Mouse (Mus musculus) neural tube, embryonic 13.5 days (tissue): Measurements from ENCODE around the gene Ptprt. TPM values are rescaled to one million over a fixed set of nuclear protein-coding genes. Genes with fewer than 3 reads are reported as not detected.
"Not testable (repeated sequence)": the region's sequence is repeated elsewhere in the genome, so short reads cannot be mapped to it uniquely, and the experiment has no call there.

Experiments used
- ATAC-seq: fragments of 200-750 bp; cut with Nextera tagmentation; 2 replicates; pipeline ENCODE4 v1.8.0; 2017; ENCODE audit warnings: low read depth, mild to moderate bottlenecking, moderate TSS enrichment, moderate library complexity
- H3K27ac ChIP-seq: fragments of 300-500 bp; sonication (generic); replicated peaks from 2 replicates; pipeline ENCODE4 v1.5.1; 2015; ENCODE audit warnings: moderate library complexity, mild to moderate bottlenecking, inconsistent platforms
- H3K27me3 ChIP-seq: fragments of 300-500 bp; sonication (generic); 2 replicates; pipeline ENCODE4 v1.6.1; 2015; ENCODE audit warnings: mild to moderate bottlenecking, inconsistent platforms
- H3K36me3 ChIP-seq: fragments of 300-500 bp; sonication (generic); 2 replicates; pipeline ENCODE4 v1.6.1; 2015; ENCODE audit warnings: mild to moderate bottlenecking, inconsistent platforms
- H3K4me1 ChIP-seq: fragments of 300-500 bp; sonication (generic); replicated peaks from 2 replicates; pipeline ENCODE4 v1.6.1; 2015; ENCODE audit warnings: inconsistent platforms
- H3K4me2 ChIP-seq: fragments of 300-500 bp; sonication (generic); 2 replicates; pipeline ENCODE4 v1.6.1; 2015; ENCODE audit warnings: inconsistent platforms, mild to moderate bottlenecking, moderate library complexity
- H3K4me3 ChIP-seq: fragments of 300-500 bp; sonication (generic); 2 replicates; pipeline ENCODE4 v1.5.1; 2015; ENCODE audit warnings: mild to moderate bottlenecking, inconsistent platforms
- H3K9ac ChIP-seq: fragments of 300-500 bp; sonication (generic); 2 replicates; pipeline ENCODE4 v1.6.1; 2015; ENCODE audit warnings: moderate library complexity, mild to moderate bottlenecking, inconsistent platforms
- H3K9me3 ChIP-seq: fragments of 300-500 bp; sonication (generic); 2 replicates; pipeline ENCODE4 v1.6.1; 2016; ENCODE audit warnings: inconsistent platforms
- WGBS: fragments of 180-500 bp; shearing (Covaris S2); methylation state at CpG from one replicate; pipeline ENCODE4 v1.1.7; 2015; 5-methylcytosine and 5-hydroxymethylcytosine counted together
- polyA plus RNA-seq: library from polyadenylated mRNA; unstranded; fragments of >200 nt; fragmentation: Nextera tagmentation; extraction: Ambion mirVana; gene quantifications from 2 replicates; pipeline ENCODE4 v1.2.1, GENCODE M21; 2015

Ptprt gene
- polyA plus RNA-seq, 1 experiment from 2014 or later, result 6.6 TPM

DNA sequence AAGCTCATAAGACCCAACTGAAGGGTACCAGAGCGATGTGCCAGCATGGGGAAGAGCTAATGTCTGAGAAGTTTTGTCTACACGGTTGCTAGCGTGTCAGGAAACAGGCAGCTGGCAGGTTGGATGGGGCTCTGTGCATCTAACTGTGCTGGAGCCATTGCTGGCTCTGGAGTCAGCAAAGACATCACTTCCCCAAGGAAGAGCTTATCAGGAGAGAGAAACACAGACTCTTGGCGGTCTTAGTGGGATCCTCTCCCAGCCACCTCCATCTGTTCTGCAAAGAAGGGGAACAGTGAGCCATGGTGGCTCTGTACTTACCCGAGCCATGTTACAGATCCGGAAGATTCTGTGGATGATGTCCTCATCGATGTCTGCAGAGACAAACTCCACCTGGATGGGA is 1126.8 kb downstream of the Ptprt start:
- Histone ChIP-seq H3K4me1 (no peaks in the 10 kb centered on the region), H3K36me3 (no peaks in the 10 kb centered on the region), H3K27ac (no peak overlapping the region), H3K4me3 (no peak overlapping the region), H3K9ac (no peak overlapping the region), H3K4me2 (no peak overlapping the region), H3K27me3 (no peaks in the 10 kb centered on the region), H3K9me3 (no peaks in the 10 kb centered on the region)
- 92% methylated on average over 7 of the region's 7 CpGs for WGBS
- ATAC-seq, result no peak

DNA sequence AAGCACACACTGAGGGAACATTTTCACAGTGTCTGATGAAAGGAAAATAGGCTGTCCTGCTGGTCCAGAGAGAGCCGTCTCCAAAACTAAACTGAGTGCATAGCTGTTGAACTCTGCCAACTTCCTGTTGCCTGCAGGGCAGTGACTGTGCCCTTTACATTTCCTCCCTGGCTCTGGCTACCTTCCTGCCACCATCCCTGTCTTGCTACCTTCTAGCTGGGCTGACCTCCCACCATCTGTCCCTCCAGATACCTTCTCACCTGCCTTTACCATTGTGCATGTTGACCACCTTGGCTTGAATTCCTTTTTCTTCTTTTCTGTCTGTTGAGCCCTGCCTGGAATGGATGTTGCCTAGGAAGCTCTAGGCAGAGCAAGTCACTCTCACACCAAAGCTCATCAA is 1133.8 kb downstream of the Ptprt start:
- Histone ChIP-seq H3K9ac (no peak overlapping the region), H3K36me3 (no peaks in the 10 kb centered on the region), H3K4me2 (no peak overlapping the region), H3K27ac (no peak overlapping the region), H3K27me3 (no peaks in the 10 kb centered on the region), H3K9me3 (no peaks in the 10 kb centered on the region), H3K4me1 (no peaks in the 10 kb centered on the region), H3K4me3 (no peak overlapping the region)
- ATAC-seq, result no peak
- WGBS, result 80% methylated on average over 1 of the region's 1 CpGs

DNA sequence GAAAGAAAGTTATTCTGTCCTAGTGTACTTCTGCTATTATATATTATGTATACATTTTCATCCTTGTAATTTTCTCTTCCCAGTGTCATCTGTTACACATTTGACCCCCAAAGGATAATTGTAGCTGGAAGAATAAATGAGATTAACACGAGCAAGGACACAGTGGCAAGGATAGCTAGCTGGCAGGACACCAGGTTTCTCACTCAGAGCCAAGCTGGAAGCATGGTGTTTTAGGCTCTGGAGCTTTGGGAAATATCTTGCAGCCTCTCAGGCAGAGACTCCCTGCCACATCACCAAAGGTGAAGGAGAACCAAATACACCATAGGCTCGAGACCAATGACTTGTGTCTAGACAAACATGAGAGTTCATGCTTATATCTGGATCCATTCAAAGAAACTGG is 1141.3 kb downstream of the Ptprt start:
- no peak for ATAC-seq
- H3K9me3 ChIP-seq, result no peaks in the 10 kb centered on the region
- H3K4me3 ChIP-seq, result no peak overlapping the region
- H3K4me2 ChIP-seq, result no peak overlapping the region
- no peaks in the 10 kb centered on the region for H3K27me3 ChIP-seq
- 68% methylated on average over 2 of the region's 2 CpGs for WGBS
- H3K4me1 ChIP-seq, result no peaks in the 10 kb centered on the region
- no peak overlapping the region for H3K9ac ChIP-seq
- no peaks in the 10 kb centered on the region for H3K36me3 ChIP-seq
- H3K27ac ChIP-seq, result no peak overlapping the region

DNA sequence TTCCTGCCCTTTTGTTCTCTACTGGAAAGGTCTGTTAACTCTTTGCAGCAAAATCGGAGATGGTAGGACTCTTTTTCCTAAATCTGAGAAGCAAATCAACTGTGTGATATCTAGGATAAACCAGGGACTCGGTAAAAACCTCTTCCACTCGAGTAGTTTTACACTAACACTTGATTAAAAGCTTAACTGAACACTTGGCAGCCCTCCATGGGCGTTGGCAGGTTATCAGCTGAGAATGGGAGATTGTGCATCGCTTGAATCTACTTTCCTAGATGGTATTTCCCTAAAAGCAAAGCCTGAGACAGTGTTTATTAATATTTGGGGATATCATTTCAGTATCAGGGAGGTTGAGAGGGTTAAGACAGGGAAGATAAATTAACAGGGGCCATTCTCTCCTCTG is 1144.0 kb downstream of the Ptprt start:
- Histone ChIP-seq H3K4me3 (no peak overlapping the region), H3K4me2 (no peak overlapping the region), H3K9me3 (no peaks in the 10 kb centered on the region), H3K27ac (no peak overlapping the region), H3K9ac (no peak overlapping the region), H3K36me3 (no peaks in the 10 kb centered on the region), H3K27me3 (no peaks in the 10 kb centered on the region), H3K4me1 (0 out of 2 replicates have a peak, but pooled peaks cover 6% of the 10 kb centered on the region)
- ATAC-seq, result no peak
- WGBS, result 59% methylated on average over 5 of the region's 5 CpGs

DNA sequence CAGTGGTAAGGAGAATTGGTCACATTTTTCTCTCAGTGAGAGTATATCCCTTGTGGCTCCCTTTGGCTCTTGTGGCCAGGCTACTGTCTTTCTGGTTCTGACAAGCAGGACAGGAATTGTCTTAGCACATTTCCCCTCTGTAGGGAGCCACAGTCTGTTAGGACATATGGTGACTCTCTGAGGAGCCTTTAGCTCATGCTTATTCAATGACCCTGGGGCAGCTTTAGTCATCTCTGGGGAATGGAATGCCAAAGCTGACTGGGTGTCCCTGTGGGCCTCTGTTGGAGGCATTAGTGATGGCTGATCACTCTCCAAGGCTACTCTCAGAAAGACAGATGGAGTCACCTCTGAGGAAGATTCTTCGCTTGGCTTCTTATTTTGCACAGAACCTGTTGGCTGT is 1147.7 kb downstream of the Ptprt start:
- WGBS, result 67% methylated on average over 1 of the region's 1 CpGs
- no peak for ATAC-seq
- H3K27ac ChIP-seq, result no peak overlapping the region

DNA sequence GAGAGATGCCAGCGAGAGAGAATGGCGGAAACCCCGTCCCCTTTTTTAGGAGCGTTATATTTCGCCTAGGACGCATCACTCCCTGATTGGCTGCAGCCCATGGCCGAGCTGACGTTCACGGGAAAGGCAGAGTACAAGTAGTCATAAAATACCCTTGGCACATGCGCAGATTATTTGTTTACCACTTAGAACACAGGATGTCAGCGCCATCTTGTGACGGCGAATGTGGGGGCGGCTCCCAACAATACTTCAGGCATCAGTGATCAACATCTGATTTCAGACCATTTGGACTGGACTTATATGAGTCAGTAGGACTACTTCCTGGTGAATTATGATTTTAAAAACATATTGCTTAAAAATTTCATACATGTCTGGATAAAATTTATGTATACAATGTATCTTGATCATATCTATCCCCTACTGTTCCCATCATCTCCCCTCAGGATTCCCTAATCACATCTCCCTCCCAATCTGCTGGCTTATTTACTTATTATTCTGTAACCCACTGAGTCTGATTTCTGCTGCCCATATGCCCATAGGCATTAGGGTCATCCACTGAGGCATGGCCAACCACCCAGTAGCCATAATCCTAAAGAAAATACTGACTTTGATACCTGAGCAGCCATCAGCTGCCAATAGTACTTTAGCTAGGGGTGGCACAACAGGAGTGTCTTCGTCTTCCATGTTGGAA is 1148.9 kb downstream of the Ptprt start:
- H3K4me2 ChIP-seq, H3K9ac ChIP-seq, H3K36me3 ChIP-seq, H3K4me3 ChIP-seq, H3K9me3 ChIP-seq, H3K27me3 ChIP-seq: not testable (repeated sequence)
- Histone ChIP-seq H3K4me1 (peaks cover 20% of the 10 kb centered on the region), H3K27ac (0 out of 2 replicates have a peak overlapping the region, but pooled peaks have one; percentile 9)
- peak; percentile 84 for ATAC-seq
- WGBS, result 30% methylated on average over 6 of the region's 15 CpGs

More for the DNA sequence above, 1147.7 kb downstream of the Ptprt start:
- H3K9me3 ChIP-seq, result no peaks in the 10 kb centered on the region
- H3K4me1 ChIP-seq, result peaks cover 20% of the 10 kb centered on the region
- no peaks in the 10 kb centered on the region for H3K36me3 ChIP-seq
- H3K9ac ChIP-seq, result no peak overlapping the region
- H3K27me3 ChIP-seq, result no peaks in the 10 kb centered on the region
- H3K4me2 ChIP-seq, result no peak overlapping the region
- no peak overlapping the region for H3K4me3 ChIP-seq

DNA sequence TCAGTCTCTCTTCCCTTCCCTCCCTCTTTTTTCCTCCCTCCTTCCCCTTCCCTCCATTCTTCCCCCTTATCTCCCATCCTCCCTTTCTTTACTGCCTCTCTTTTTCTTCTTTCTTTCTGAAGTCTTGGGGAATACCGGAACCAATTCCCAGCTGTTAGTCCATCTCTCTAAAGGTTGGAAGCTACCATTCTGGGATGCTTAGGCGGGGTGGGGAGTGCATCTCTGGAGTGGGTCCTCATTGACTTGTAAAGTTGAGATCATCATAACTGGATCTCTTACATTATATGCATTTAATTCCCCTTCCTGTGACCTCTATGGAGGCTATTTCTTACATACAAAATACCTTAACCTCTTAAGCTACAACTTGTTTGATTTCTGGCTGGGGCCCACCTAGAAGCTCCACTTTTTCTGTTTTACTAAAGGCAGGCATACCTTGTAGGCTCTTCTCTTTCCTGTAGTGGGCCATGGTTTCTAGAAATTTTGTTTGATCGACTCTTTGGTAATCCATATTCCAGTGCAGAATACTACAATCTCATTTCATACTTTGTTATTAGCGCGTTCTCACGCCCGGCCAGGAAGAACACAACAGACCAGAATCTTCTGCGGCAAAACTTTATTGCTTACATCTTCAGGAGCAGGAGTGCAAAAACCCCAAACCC is 1149.7 kb downstream of the Ptprt start:
- peaks cover 20% of the 10 kb centered on the region for H3K4me1 ChIP-seq
- no peak overlapping the region; the same call in 1 of the 2 replicates for H3K27ac ChIP-seq
- H3K9me3 ChIP-seq, result no peaks in the 10 kb centered on the region
- 13% methylated on average over 8 of the region's 8 CpGs for WGBS
- ATAC-seq, result no peak; the same call in 1 of the 2 replicates
- H3K4me2 ChIP-seq, result peak overlapping the region; percentile 71
- peak overlapping the region; percentile 49 for H3K4me3 ChIP-seq
- no peaks in the 10 kb centered on the region for H3K36me3 ChIP-seq
- H3K9ac ChIP-seq, result peak overlapping the region; percentile 70
- H3K27me3 ChIP-seq, result no peaks in the 10 kb centered on the region

DNA sequence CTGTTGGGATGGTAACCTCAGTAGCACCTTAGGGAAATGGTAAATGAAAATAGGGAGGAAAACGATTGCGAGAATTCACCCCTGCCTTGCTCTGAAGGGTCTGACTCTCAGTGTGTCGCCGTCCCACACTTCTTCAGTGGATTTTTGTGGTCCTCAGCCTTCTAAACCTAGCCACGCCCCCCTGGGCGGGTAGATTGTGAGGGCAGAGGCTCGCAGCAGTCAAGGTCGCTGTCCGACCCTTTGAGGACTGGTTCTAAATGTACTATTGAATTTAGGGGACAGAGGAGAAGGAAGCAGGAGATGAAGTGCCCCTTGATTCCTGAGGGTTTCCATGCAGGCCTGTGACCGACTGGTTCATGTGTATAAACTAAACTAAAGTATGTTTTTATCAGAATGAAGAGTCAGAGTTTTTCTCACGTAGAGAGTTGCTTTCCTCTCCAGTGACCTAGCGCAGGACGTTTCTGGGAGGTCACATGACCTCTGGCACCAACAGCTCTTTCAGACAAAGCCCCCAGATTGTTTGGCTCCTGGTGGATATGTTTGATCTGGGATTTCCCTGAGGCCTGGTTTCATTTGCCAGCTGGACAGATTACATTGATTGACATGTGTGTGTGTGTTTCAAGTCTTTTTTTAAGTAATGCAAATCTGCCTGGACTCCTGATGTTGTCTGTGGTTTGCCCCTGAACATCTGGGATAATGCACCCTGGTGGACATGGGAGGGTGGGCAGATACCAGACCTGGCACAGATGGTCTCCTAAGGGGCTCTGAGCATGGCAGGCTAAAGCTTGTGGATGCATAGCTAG is 1161.6 kb downstream of the Ptprt start:
- 9% methylated on average over 13 of the region's 13 CpGs for WGBS
- Histone ChIP-seq H3K4me1 (peaks cover 15% of the 10 kb centered on the region), H3K4me2 (peak overlapping the region; percentile 54), H3K27ac (no peak overlapping the region), H3K36me3 (no peaks in the 10 kb centered on the region), H3K4me3 (peak overlapping the region; percentile 26), H3K9ac (peak overlapping the region; percentile 48; the same call in 1 of the 2 replicates), H3K27me3 (no peaks in the 10 kb centered on the region), H3K9me3 (no peaks in the 10 kb centered on the region)
- ATAC-seq, result no peak

DNA sequence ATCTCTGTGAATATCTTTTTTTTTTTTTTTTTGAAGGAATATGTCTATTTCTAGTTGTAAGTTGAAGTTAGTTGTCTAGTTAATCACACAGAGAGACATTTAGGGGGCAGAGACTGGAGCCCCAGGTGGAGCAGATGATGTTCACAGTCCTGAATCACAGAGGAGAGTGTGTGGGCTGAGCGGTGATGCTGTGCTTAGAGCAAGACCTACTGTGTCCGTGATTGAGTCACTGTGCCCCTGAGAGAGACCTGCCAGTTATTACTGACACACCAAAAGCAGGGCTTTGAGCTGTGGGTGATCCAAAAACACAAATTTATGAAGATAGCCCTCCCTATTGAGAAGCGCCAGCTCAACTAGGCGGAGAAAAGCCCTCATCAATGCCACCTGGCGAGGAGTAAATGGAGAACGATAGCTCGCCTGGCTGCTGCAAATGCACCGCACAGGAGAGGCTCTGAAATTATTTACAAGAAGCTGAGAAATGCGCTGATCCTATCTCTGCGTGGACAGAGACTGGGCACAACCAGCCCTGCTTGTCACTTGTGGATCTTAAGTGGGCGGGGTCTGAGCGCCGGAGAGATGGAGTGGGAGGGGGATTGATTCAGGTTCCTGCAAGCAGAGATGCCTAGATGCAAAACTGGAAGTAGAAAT is 1162.4 kb downstream of the Ptprt start:
- peak overlapping the region; percentile 54 for H3K4me2 ChIP-seq
- H3K27ac ChIP-seq, result no peak overlapping the region
- WGBS, result 14% methylated on average over 13 of the region's 13 CpGs
- peak overlapping the region; percentile 48 for H3K9ac ChIP-seq
- H3K4me1 ChIP-seq, result peaks cover 15% of the 10 kb centered on the region
- H3K36me3 ChIP-seq, result no peaks in the 10 kb centered on the region
- H3K27me3 ChIP-seq, result no peaks in the 10 kb centered on the region
- H3K4me3 ChIP-seq, result peak overlapping the region; percentile 26
- ATAC-seq, result no peak
- no peaks in the 10 kb centered on the region for H3K9me3 ChIP-seq

DNA sequence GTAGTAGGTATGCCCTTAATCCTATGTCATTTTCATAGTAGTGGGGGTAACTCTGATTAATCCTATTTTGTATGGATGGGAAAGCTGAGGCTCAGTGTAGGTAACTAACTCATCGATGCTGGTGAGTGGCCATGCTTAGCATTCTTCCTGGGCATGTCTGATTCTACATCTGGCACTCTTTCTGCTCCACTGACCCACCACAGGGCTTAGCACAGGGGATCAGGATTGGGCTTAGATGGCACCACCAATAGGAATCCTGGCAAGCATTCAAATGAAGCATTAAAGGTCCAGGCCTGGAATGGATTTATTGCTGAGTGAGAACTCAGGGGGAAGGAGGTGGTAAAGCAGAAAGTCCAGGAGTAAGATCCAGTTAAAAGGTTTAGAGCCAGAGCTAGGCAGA is 1179.2 kb downstream of the Ptprt start:
- H3K4me1 ChIP-seq, result no peaks in the 10 kb centered on the region
- ATAC-seq, result no peak
- H3K9ac ChIP-seq, result no peak overlapping the region
- H3K4me3 ChIP-seq, result no peak overlapping the region
- H3K4me2 ChIP-seq, result no peak overlapping the region
- 87% methylated on average over 1 of the region's 1 CpGs for WGBS
- H3K9me3 ChIP-seq, result no peaks in the 10 kb centered on the region
- no peaks in the 10 kb centered on the region for H3K27me3 ChIP-seq
- no peak overlapping the region for H3K27ac ChIP-seq
- H3K36me3 ChIP-seq, result no peaks in the 10 kb centered on the region

DNA sequence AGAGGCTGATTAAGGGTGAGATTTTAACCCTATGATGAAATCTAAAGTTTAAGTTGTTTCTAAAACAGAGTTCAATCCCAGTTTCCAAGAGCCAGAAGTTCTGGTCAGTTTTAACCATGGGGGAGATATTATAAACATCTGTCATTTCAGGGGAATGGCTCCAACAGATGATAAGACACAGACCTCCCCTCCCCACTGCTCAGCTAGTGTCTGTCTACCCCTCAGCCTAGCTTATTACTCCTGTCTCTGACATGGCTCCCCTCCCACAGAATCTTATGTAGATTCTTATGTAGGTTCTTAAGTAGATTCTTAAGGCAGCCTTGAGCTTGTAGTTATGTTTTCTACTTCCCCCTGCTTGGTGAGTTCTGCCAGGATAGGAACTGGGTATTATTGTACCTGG is 1180.5 kb downstream of the Ptprt start:
- H3K36me3 ChIP-seq, result no peaks in the 10 kb centered on the region

More for the DNA sequence above, 1180.5 kb downstream of the Ptprt start:
- ATAC-seq, result no peak
- Histone ChIP-seq H3K27ac (no peak overlapping the region), H3K4me3 (no peak overlapping the region), H3K9ac (no peak overlapping the region), H3K27me3 (no peaks in the 10 kb centered on the region), H3K9me3 (no peaks in the 10 kb centered on the region), H3K4me1 (no peaks in the 10 kb centered on the region), H3K4me2 (no peak overlapping the region)
